Mouse (Mus musculus): ENCODE data around the gene Hist1h1d. TPM values are rescaled to one million over a fixed set of nuclear protein-coding genes. Genes with fewer than 3 reads are reported as not detected.
A peak's percentile ranks its signal among the peaks of the same experiment; 100 is the strongest.
"Not testable (repeated sequence)": the region's sequence is repeated elsewhere in the genome, so short reads cannot be mapped to it uniquely, and the experiment has no call there.

Hist1h1d gene
- polyA plus RNA-seq, 1 experiment from 2014 or later, result 0.79 TPM

DNA sequence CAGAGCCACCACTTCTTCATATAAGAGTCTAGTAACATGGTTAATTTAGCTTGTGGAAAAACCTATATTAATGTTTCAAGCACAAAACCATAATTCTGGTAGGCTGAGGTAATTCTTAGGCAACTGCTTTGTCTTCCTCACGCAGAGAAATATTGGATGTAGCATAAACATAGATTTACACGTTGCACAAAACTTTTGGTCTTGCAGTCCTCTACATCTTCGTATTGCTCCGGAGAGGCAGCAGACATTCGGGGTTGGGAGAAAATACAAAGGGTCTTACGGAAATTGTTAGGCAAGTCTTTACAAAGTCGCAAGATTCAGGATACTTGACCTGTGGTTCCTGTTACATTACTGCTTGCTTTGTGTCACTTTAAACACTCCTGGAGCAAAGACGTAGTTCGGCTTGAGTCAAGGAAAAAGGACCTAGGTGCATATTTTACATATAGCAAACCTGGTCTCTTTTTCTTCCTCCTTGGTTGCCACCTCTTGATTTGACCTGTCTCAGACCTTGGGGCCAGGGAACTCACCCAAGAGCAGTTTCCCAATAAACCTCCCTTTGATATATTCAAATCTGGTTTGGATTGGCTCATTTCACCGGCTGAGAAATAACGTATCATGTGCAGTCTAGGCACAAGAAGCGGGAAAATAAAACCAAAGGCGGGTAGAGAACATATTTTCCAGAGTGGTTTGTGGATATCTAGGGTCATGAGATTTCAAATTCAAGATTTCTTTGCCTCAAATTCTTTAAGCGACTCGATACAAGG is 18.5 kb upstream of the Hist1h1d start:
- under 1% methylated on average over 15 of the region's 15 CpGs for WGBS
- H3K9ac ChIP-seq (ENCODE audit: low read length), result peak overlapping the region; percentile 69
- H3K36me3 ChIP-seq (ENCODE audit: control insufficient read depth, insufficient read depth, low read length), result no peaks in the 10 kb centered on the region
- H3K27ac ChIP-seq (ENCODE audit: low read length), result peak overlapping the region; percentile 97
- no peaks in the 10 kb centered on the region for H3K9me3 ChIP-seq (ENCODE audit: control insufficient read depth, low read length)
- no peaks in the 10 kb centered on the region for H3K27me3 ChIP-seq (ENCODE audit: control insufficient read depth, insufficient read depth, low read depth, low read length)
- peaks cover 19% of the 10 kb centered on the region for H3K4me1 ChIP-seq (replicated peaks; ENCODE audit: control insufficient read depth, insufficient read depth, low read length)
- H3K4me2 ChIP-seq (ENCODE audit: low read depth, low read length), result peak overlapping the region; percentile 58
- no peak for ATAC-seq (ENCODE audit: low read depth)
- H3K4me3 ChIP-seq (ENCODE audit: low read length), result peak overlapping the region; percentile 52

DNA sequence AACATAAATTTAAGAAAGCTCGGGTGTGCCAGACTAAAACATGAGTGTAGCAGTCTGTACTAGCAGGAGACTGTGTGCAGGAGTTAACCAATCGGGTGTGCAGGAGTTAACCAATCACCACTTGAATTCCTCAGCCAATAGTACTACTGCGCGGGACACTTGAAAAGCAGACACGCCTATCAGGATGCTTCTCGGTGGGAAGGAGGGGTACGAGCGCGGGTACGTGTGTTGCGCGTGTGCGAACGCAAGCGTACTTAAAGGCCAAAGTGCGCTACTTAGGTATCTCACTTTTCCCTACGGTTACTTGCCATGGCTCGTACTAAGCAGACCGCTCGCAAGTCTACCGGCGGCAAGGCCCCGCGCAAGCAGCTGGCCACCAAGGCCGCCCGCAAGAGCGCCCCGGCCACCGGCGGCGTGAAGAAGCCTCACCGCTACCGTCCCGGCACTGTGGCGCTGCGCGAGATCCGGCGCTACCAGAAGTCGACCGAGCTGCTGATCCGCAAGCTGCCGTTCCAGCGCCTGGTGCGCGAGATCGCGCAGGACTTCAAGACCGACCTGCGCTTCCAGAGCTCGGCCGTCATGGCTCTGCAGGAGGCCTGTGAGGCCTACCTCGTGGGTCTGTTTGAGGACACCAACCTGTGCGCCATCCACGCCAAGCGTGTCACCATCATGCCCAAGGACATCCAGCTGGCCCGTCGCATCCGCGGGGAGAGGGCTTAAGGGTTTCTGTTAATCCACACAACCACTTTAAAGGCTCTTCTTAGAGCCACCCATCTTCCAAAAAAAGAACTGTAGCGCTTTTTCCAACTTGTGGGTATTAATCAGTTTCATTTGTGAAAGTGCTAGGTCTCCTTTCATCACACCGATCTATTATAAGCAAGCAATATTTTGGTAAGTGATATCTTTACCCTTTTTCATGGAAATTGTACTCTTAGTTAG is 17.7 kb upstream of the Hist1h1d start, which contains the start of gene Hist1h3g:
Gene Hist1h3g, plus strand, starts transcription at position 286 of the 939 bp plus-strand sequence.
- H3K36me3 ChIP-seq (ENCODE audit: control insufficient read depth, insufficient read depth, low read length); H3K27me3 ChIP-seq (ENCODE audit: control insufficient read depth, insufficient read depth, low read depth, low read length); H3K9me3 ChIP-seq (ENCODE audit: control insufficient read depth, low read length): not testable (repeated sequence)
- Histone ChIP-seq H3K27ac (ENCODE audit: low read length) (peak within 1 kb of the TSS; percentile 97), H3K4me3 (ENCODE audit: low read length) (peak within 1 kb of the TSS; percentile 52), H3K4me2 (ENCODE audit: low read depth, low read length) (peak within 1 kb of the TSS; percentile 69), H3K9ac (ENCODE audit: low read length) (peak within 1 kb of the TSS; percentile 69), H3K4me1 (replicated peaks; ENCODE audit: control insufficient read depth, insufficient read depth, low read length) (peaks cover 19% of the 10 kb centered on the region)
- WGBS, result 0% methylated on average over 43 of the region's 62 CpGs
- ATAC-seq (ENCODE audit: low read depth), result peak; percentile 87

DNA sequence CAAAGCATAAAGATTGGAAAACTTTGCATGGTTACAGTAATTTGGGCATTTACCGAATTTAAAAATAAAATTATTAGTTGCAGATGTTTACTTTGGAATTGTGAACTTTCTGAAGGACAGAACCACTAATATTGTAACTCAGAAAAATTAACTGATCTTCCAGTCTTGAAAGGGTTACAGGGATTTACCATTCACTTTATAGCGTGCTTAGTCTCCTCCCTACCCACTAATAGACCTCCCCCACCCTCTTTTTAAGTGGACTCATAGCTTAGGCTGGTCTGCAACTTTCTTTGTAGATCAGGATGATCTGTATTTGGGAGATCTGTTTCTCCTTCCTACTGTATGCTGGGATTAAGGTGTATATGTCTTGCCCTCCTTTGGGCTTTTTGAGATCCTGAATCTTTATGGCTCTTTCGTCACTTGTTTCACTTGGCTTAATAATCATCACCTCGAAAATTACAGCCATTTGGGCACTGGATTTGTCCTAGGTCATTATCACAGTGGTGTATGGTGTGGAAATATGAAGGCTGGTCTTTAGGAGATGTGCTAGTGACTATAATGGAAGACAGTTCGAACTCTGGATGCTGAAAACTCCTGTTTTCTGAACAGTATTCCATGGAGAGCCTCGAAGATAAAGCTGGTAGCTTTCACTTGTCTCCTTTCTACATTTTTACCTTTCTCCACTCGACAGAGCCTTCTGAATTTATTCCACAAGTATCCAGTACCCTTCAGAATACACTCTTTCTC is 16.8 kb upstream of the Hist1h1d start:
- Histone ChIP-seq H3K4me1 (replicated peaks; ENCODE audit: control insufficient read depth, insufficient read depth, low read length) (peaks cover 19% of the 10 kb centered on the region), H3K4me3 (ENCODE audit: low read length) (peak overlapping the region; percentile 49), H3K4me2 (ENCODE audit: low read depth, low read length) (peak overlapping the region; percentile 69), H3K27ac (ENCODE audit: low read length) (peak overlapping the region; percentile 53), H3K27me3 (ENCODE audit: control insufficient read depth, insufficient read depth, low read depth, low read length) (no peaks in the 10 kb centered on the region), H3K9ac (ENCODE audit: low read length) (peak overlapping the region; percentile 69), H3K9me3 (ENCODE audit: control insufficient read depth, low read length) (no peaks in the 10 kb centered on the region), H3K36me3 (ENCODE audit: control insufficient read depth, insufficient read depth, low read length) (no peaks in the 10 kb centered on the region)
- no peak for ATAC-seq (ENCODE audit: low read depth)
- WGBS, result 9% methylated on average over 7 of the region's 7 CpGs

DNA sequence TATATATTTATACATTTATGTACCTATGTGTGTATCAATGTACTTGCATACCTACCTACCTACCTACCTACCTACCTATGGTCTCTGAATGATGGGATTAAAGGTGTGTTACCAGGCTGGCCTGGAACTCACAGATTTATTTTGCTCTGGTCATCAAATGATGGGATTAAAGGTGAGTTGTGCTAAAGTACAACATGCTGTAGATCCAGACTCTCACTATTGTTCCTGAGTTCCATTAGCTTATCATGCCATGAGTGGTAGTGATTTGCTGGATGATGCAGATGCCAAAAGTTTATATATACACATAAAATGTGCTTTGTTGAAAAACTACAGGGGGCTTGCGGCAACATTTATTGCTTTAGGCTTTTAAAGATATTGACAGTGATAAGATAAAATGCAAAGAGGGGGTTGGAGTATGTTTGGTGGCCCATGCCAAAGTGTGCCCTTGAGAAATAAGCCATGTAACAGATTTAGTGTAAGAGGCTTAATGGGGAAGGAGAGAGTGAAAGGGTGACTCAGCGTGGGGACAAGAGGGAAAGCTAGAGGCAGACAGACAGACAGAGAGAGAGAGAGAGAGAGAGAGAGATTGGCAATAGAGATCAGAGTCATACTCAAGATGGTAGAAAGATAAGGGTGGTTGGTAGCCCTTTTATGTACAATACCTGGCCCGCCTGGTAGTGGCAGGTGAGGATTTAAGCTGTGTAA is 15.9 kb upstream of the Hist1h1d start:
- peak overlapping the region; percentile 12; the same call in 1 of the 2 replicates for H3K9ac ChIP-seq (ENCODE audit: low read length)
- 43% methylated on average over 3 of the region's 3 CpGs for WGBS

DNA sequence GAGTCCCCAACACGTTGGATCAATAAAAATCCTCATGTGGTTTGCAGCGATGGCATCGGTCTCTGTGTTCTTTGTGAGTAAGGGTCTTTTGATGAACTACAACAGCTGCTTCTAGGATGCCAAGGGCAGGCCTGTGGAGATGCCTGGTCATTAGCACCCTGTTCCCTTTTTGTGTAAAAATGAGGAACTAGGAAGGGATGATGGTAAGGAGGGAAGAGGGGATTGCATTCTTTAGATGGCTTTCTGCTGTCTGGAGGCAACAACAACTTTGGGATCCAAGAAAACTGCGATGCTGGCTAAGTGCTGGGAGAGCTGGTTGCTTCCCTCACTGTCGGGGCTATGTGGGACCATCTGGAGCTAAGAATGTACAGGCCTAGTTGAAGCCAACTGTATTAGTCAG is 14.8 kb upstream of the Hist1h1d start:
- Histone ChIP-seq H3K27ac (ENCODE audit: low read length) (no peak overlapping the region), H3K4me2 (ENCODE audit: low read depth, low read length) (no peak overlapping the region), H3K9me3 (ENCODE audit: control insufficient read depth, low read length) (no peaks in the 10 kb centered on the region), H3K4me1 (replicated peaks; ENCODE audit: control insufficient read depth, insufficient read depth, low read length) (peaks cover 12% of the 10 kb centered on the region), H3K9ac (ENCODE audit: low read length) (no peak overlapping the region), H3K36me3 (ENCODE audit: control insufficient read depth, insufficient read depth, low read length) (no peaks in the 10 kb centered on the region), H3K27me3 (ENCODE audit: control insufficient read depth, insufficient read depth, low read depth, low read length) (no peaks in the 10 kb centered on the region), H3K4me3 (ENCODE audit: low read length) (no peak overlapping the region)
- 78% methylated on average over 5 of the region's 5 CpGs for WGBS
- ATAC-seq (ENCODE audit: low read depth), result no peak

More for the DNA sequence above, 15.9 kb upstream of the Hist1h1d start:
- H3K27ac ChIP-seq (ENCODE audit: low read length), result peak overlapping the region; percentile 25; the same call in 1 of the 2 replicates
- no peaks in the 10 kb centered on the region for H3K27me3 ChIP-seq (ENCODE audit: control insufficient read depth, insufficient read depth, low read depth, low read length)
- no peak for ATAC-seq (ENCODE audit: low read depth)
- H3K4me1 ChIP-seq (replicated peaks; ENCODE audit: control insufficient read depth, insufficient read depth, low read length), result peaks cover 19% of the 10 kb centered on the region
- no peaks in the 10 kb centered on the region for H3K36me3 ChIP-seq (ENCODE audit: control insufficient read depth, insufficient read depth, low read length)
- H3K4me3 ChIP-seq (ENCODE audit: low read length), result peak overlapping the region; percentile 32
- peak overlapping the region; percentile 69 for H3K4me2 ChIP-seq (ENCODE audit: low read depth, low read length)
- H3K9me3 ChIP-seq (ENCODE audit: control insufficient read depth, low read length), result no peaks in the 10 kb centered on the region

DNA sequence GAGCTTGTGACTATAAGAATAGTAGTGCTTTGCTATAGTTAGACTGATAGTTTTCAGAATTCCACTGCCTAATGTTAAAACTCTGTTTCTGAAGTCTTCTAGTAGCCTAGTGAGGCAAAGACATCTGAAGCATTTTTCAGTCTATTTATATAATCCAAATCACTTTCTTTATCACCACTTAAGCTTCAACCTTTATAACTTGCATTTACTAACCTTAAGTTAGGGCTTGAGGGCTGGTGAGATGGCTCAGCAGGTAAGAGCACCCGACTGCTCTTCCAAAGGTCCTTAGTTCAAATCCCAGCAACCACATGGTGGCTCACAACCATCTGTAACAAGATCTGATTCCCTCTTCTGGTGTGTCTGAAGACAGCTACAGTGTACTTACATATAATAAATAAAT is 13.2 kb upstream of the Hist1h1d start:
- 58% methylated on average over 1 of the region's 1 CpGs for WGBS
- peaks cover 12% of the 10 kb centered on the region for H3K4me1 ChIP-seq (replicated peaks; ENCODE audit: control insufficient read depth, insufficient read depth, low read length)
- H3K9me3 ChIP-seq (ENCODE audit: control insufficient read depth, low read length); H3K4me2 ChIP-seq (ENCODE audit: low read depth, low read length); H3K27ac ChIP-seq (ENCODE audit: low read length); ATAC-seq (ENCODE audit: low read depth); H3K36me3 ChIP-seq (ENCODE audit: control insufficient read depth, insufficient read depth, low read length); H3K9ac ChIP-seq (ENCODE audit: low read length); H3K27me3 ChIP-seq (ENCODE audit: control insufficient read depth, insufficient read depth, low read depth, low read length); H3K4me3 ChIP-seq (ENCODE audit: low read length): not testable (repeated sequence)

DNA sequence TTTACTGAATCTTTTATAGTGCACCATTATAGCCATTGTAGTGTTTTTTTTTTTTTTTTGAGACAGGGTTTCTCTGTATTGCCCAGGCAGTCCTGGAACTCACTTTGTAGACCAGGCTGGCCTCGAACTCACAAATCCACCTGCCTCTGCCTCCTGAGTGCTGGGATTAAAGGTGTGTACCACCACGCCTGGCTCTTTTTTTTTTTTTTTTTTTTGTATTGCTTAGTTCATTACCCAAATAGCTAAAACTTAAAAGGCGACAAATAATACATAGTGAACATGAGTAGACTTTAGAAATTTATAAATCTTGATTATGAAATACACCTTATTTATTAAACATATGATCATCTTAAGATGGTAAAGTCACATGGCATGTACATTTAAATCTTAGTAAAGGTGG is 11.6 kb upstream of the Hist1h1d start:
- Histone ChIP-seq H3K4me3 (ENCODE audit: low read length) (no peak overlapping the region), H3K27me3 (ENCODE audit: control insufficient read depth, insufficient read depth, low read depth, low read length) (no peaks in the 10 kb centered on the region), H3K4me1 (replicated peaks; ENCODE audit: control insufficient read depth, insufficient read depth, low read length) (peaks cover 9% of the 10 kb centered on the region), H3K36me3 (ENCODE audit: control insufficient read depth, insufficient read depth, low read length) (no peaks in the 10 kb centered on the region), H3K9ac (ENCODE audit: low read length) (no peak overlapping the region), H3K4me2 (ENCODE audit: low read depth, low read length) (no peak overlapping the region), H3K9me3 (ENCODE audit: control insufficient read depth, low read length) (no peaks in the 10 kb centered on the region), H3K27ac (ENCODE audit: low read length) (no peak overlapping the region)
- ATAC-seq (ENCODE audit: low read depth), result no peak
- 78% methylated on average over 3 of the region's 3 CpGs for WGBS

DNA sequence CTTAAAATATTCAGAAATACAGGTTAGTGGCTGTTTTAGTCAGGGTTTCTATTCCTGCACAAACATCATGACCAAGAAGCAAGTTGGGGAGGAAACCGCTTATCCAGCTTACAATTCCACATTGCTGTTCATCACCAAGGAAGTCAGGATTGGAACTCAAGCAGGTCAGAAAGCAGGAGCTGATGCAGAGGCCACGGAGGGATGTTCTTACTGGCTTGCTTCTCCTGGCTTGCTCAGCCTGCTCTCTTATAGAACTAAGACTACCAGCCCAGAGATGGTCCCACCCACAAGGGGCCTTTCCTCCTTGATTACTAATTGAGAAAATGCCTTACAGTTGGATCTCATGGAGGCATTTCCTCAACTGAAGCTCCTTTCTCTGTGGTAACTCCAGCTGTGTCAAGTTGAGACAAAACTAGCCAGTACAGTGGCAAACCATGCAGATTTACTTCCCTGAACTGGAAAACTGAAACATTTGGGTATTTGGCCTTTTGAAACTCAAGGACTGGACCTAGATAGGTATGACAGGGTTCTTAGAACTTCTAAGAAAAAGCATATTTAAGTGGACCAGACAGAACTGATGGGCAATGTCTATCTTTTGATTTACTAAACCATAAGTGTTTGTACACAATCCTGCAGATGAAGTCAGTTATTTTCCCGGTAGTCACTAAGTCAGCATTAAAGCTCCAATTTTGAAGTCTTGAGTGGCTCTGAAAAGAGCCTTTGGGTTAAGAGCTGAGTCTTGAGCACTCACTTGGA is 10.7 kb upstream of the Hist1h1d start:
- not testable (repeated sequence) for ATAC-seq (ENCODE audit: low read depth); H3K27me3 ChIP-seq (ENCODE audit: control insufficient read depth, insufficient read depth, low read depth, low read length); H3K9me3 ChIP-seq (ENCODE audit: control insufficient read depth, low read length); H3K4me1 ChIP-seq (replicated peaks; ENCODE audit: control insufficient read depth, insufficient read depth, low read length); H3K36me3 ChIP-seq (ENCODE audit: control insufficient read depth, insufficient read depth, low read length)
- H3K4me3 ChIP-seq (ENCODE audit: low read length), result peak overlapping the region; percentile 54
- WGBS, result 3% methylated on average over 3 of the region's 3 CpGs
- peak overlapping the region; percentile 88 for H3K27ac ChIP-seq (ENCODE audit: low read length)
- peak overlapping the region; percentile 70 for H3K9ac ChIP-seq (ENCODE audit: low read length)
- H3K4me2 ChIP-seq (ENCODE audit: low read depth, low read length), result peak overlapping the region; percentile 67
